Comparison of ENCODE assay signal across 8 mouse cellular contexts in the genomic region with DNA sequence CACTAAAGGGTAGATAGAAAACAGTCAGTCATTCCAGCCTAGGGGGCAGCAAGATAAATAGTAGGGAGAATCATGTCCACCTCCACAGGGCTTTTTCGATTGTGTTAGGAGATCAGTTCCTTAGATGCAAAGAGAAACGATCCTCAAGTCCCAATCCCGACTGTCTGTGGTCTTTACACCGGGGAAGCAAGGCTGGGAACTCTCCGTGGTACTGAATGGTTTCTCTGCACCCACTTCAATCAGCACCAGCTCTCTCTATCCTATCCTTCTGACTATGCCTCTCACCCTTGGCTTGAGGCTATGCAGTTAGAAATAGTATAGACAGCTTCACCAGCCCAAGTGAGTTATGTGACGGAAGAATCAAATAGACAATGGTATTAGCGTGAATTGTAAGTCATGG. TPM values are rescaled to one million over a fixed set of nuclear protein-coding genes. Genes with fewer than 3 reads are reported as not detected.
DNase-seq lines count a peak whose midpoint lies in the region; ATAC-seq and TF ChIP-seq lines count a peak whose summit lies in the region.

No protein-coding gene starts in this region.

- H3K4me3 ChIP-seq in heart, postnatal 0 days (ENCODE audit: low read depth, low read length) = no peak overlapping the region
- no peak overlapping the region for H3K4me3 ChIP-seq in left cerebral cortex, adult 2 months

- H3K36me3 ChIP-seq in heart, postnatal 0 days (replicated peaks; ENCODE audit: control insufficient read depth, insufficient read depth, low read length) = no peaks in the 10 kb centered on the region

- WGBS in heart, postnatal 0 days = 13% methylated on average over 7 of the region's 7 CpGs

- H3K27ac ChIP-seq in heart, postnatal 0 days (ENCODE audit: low read depth) = no peak overlapping the region
- no peak overlapping the region for H3K27ac ChIP-seq in left cerebral cortex, adult 2 months

- H3K4me1 ChIP-seq in heart, postnatal 0 days (ENCODE audit: control insufficient read depth, insufficient read depth) = no peaks in the 10 kb centered on the region

- ATAC-seq in heart, postnatal 0 days (ENCODE audit: insufficient read depth, low read depth) = 0 out of 2 replicates have a peak, but pooled peaks have one; percentile 33

- H3K9me3 ChIP-seq in heart, postnatal 0 days (replicated peaks; ENCODE audit: control insufficient read depth, low read length) = no peaks in the 10 kb centered on the region

- H3K4me2 ChIP-seq in heart, postnatal 0 days (ENCODE audit: low read depth, low read length) = no peak overlapping the region

- peak; percentile 50 for DNase-seq in heart, postnatal 0 days (ENCODE audit: low spot score)
- no peak for DNase-seq in heart, adult 9 months (ENCODE audit: low spot score in 2 of 2)
- DNase-seq in thymus, postnatal 14 days = peak; percentile 47
- DNase-seq in thymus, adult 18-20 months = no peak
- DNase-seq in kidney, postnatal 4 days = peak; percentile 83
- DNase-seq in layer of hippocampus, adult 8-10 months (ENCODE audit: low spot score in 2 of 2) = no peak
- DNase-seq in left cerebral cortex, postnatal 36 days (ENCODE audit: low spot score in 2 of 2) = no peak
- DNase-seq in left cerebral cortex, adult 2 months (ENCODE audit: extremely low spot score in 1 of 2, low spot score in 2 of 2) = no peak

- H3K27me3 ChIP-seq in heart, postnatal 0 days (ENCODE audit: control insufficient read depth, insufficient read depth, low read length) = 0 out of 2 replicates have a peak, but pooled peaks cover 3% of the 10 kb centered on the region

- no peak for TF ChIP-seq CTCF in heart, postnatal 0 days (IDR thresholded peaks at IDR 0.05; ENCODE audit: low read depth)
- no peak for TF ChIP-seq CTCF in left cerebral cortex, adult 2 months (IDR thresholded peaks at IDR 0.05)

- intact Hi-C loops in left cerebral cortex, postnatal 36 days (cut with DNase I) = no loop called here
- intact Hi-C loops in left cerebral cortex, adult 2 months (cut with DNase I) = loop anchor here (2.0 kb wide), 1 partner anchor 19 kb away; no protein-coding TSS in a partner anchor

- no peak for TF ChIP-seq EP300 in heart, postnatal 0 days (IDR thresholded peaks at IDR 0.05; ENCODE audit: low read depth)

- no peak overlapping the region for H3K9ac ChIP-seq in heart, postnatal 0 days (replicated peaks; ENCODE audit: low read depth, low read length)

RNA-seq across cellular contexts. Expression of a gene that starts 44.8 kb away (rescaled TPM):
- total RNA-seq in heart, postnatal 0 days (2014; rRNA removed; ENCODE audit: low replicate concordance) = 1.9 and 12.6 TPM in 2 replicates
- polyA plus RNA-seq in heart, postnatal 0 days (2015; fragmentation: Nextera tagmentation; extraction: Ambion mirVana) = 10.4 and 10.8 TPM in 2 replicates
- 1 to 10 TPM; 4.2 to 5.9 (median 4.8) TPM for total RNA-seq in layer of hippocampus, adult 8-10 months (2022)
- 1 to 10 TPM; 4.5 to 5.2 TPM for total RNA-seq in left cerebral cortex, postnatal 36 days (2021)
- total RNA-seq in left cerebral cortex, adult 2 months (2021) = 1 to 10 TPM; 4.3 to 4.7 TPM

Comparison
In these comparisons a context has a peak if more than half of its experiments do, and no peak if none do; other contexts are left out.
1. DNase-seq: peak in heart, postnatal 0 days (single experiment), thymus, postnatal 14 days (single experiment) and kidney, postnatal 4 days (2 of 2); none in heart, adult 9 months (0 of 2), thymus, adult 18-20 months (0 of 2), layer of hippocampus, adult 8-10 months (0 of 2), left cerebral cortex, postnatal 36 days (0 of 2) and left cerebral cortex, adult 2 months (0 of 2).